Mouse (Mus musculus) limb, embryonic 11.5 days (tissue): Measurements from ENCODE around the gene Fxr2. TPM values are rescaled to one million over a fixed set of nuclear protein-coding genes. Genes with fewer than 3 reads are reported as not detected.

ENCODE experiments used
- ATAC-seq: fragments of 200-750 bp; cut with Nextera tagmentation; 2 replicates; pipeline ENCODE4 v1.8.0; 2017; ENCODE audit warnings: low read depth; ENCODE audit not compliant: insufficient number of reproducible peaks, low FRiP score, low TSS enrichment
- DNase-seq: peaks from one replicate; pipeline ENCODE4 v3.0.0-alpha.2; 2015; ENCODE audit warnings: low spot score
- H3K27ac ChIP-seq: fragments of 300-500 bp; sonication (generic); replicated peaks from 2 replicates; pipeline ENCODE4 v1.5.1; 2014; ENCODE audit warnings: low read depth, mild to moderate bottlenecking, low read length
- H3K27me3 ChIP-seq: fragments of 300-500 bp; sonication (generic); 2 replicates; pipeline ENCODE4 v1.6.1; 2014; ENCODE audit warnings: mild to moderate bottlenecking, low read length, mixed read lengths; ENCODE audit not compliant: control insufficient read depth, insufficient read depth
- H3K36me3 ChIP-seq: fragments of 300-500 bp; sonication (generic); 2 replicates; pipeline ENCODE4 v1.6.1; 2014; ENCODE audit warnings: mild to moderate bottlenecking, low read length, moderate library complexity, mixed read lengths; ENCODE audit not compliant: control insufficient read depth, insufficient read depth
- H3K4me1 ChIP-seq: fragments of 300-500 bp; sonication (generic); 2 replicates; pipeline ENCODE4 v1.6.1; 2014; ENCODE audit warnings: low read length, mixed read lengths; ENCODE audit not compliant: control insufficient read depth, insufficient read depth
- H3K4me2 ChIP-seq: fragments of 300-500 bp; sonication (generic); 2 replicates; pipeline ENCODE4 v1.6.1; 2014; ENCODE audit warnings: low read depth, mild to moderate bottlenecking, moderate library complexity; ENCODE audit not compliant: severe bottlenecking
- H3K4me3 ChIP-seq: fragments of 300-500 bp; sonication (generic); 2 replicates; pipeline ENCODE4 v1.5.1; 2014; ENCODE audit warnings: low read depth, low read length
- H3K9ac ChIP-seq: fragments of 300-500 bp; sonication (generic); 2 replicates; pipeline ENCODE4 v1.6.1; 2014; ENCODE audit warnings: mild to moderate bottlenecking, low read length
- H3K9me3 ChIP-seq: fragments of 300-500 bp; sonication (generic); 2 replicates; pipeline ENCODE4 v1.6.1; 2016; ENCODE audit warnings: low read length; ENCODE audit not compliant: control insufficient read depth
- WGBS: fragments of 180-500 bp; shearing (Covaris S2); extraction: QIAGEN DNeasy Blood & Tissue Kit; methylation state at CpG from one replicate; pipeline ENCODE4 v1.1.7; 2014; 5-methylcytosine and 5-hydroxymethylcytosine counted together
- polyA plus RNA-seq: library from polyadenylated mRNA; unstranded; fragments of >200 nt; fragmentation: Nextera tagmentation; extraction: Ambion mirVana; gene quantifications from 2 replicates; pipeline ENCODE4 v1.2.1, GENCODE M21; 2014

Fxr2 gene
- 35.8 and 37.5 TPM in 2 replicates for polyA plus RNA-seq

GRCm38 (mm10) chr11:69632284-69633089, at the start of gene Fxr2:
Gene Fxr2 (plus strand): TSS chr11:69632990.
- WGBS = under 1% methylated on average over 40 of the region's 56 CpGs
- H3K4me3 ChIP-seq = peak within 1 kb of the TSS; percentile 94
- peak; percentile 98 for ATAC-seq
- no peaks in the 10 kb centered on the region for H3K27me3 ChIP-seq
- H3K36me3 ChIP-seq = no peaks in the 10 kb centered on the region; the same call in 1 of the 2 replicates
- DNase-seq = peak; percentile 100
- H3K27ac ChIP-seq = peak within 1 kb of the TSS; percentile 92
- H3K4me1 ChIP-seq = 0 out of 2 replicates have a peak, but pooled peaks cover 2% of the 10 kb centered on the region
- H3K4me2 ChIP-seq = peak within 1 kb of the TSS; percentile 67
- H3K9ac ChIP-seq = peak within 1 kb of the TSS; percentile 86
- H3K9me3 ChIP-seq = no peaks in the 10 kb centered on the region

GRCm38 (mm10) chr11:69584008-69584407, 48.8 kb upstream of the Fxr2 start:
- ATAC-seq (no peak), DNase-seq (no peak)
- no peak overlapping the region for H3K27ac ChIP-seq
- H3K9me3 ChIP-seq = no peaks in the 10 kb centered on the region
- 86% methylated on average over 7 of the region's 7 CpGs for WGBS
- H3K9ac ChIP-seq = no peak overlapping the region
- no peaks in the 10 kb centered on the region for H3K27me3 ChIP-seq
- no peak overlapping the region for H3K4me2 ChIP-seq
- peaks cover 10% of the 10 kb centered on the region for H3K36me3 ChIP-seq
- no peak overlapping the region for H3K4me3 ChIP-seq
- 0 out of 2 replicates have a peak, but pooled peaks cover 4% of the 10 kb centered on the region for H3K4me1 ChIP-seq

- Histone ChIP-seq H3K9ac (no peak overlapping the region), H3K27ac (no peak overlapping the region), H3K4me1 (0 out of 2 replicates have a peak, but pooled peaks cover 4% of the 10 kb centered on the region), H3K36me3 (peaks cover 18% of the 10 kb centered on the region), H3K9me3 (no peaks in the 10 kb centered on the region), H3K4me3 (no peak overlapping the region), H3K27me3 (no peaks in the 10 kb centered on the region), H3K4me2 (no peak overlapping the region)
- WGBS = 95% methylated on average over 13 of the region's 13 CpGs
- DNase-seq (no peak), ATAC-seq (no peak)
Measured at GRCm38 (mm10) chr11:69584937-69585336, 47.9 kb upstream of the Fxr2 start.

GRCm38 (mm10) chr11:69585718-69586325, 47.0 kb upstream of the Fxr2 start:
- Histone ChIP-seq H3K4me2 (no peak overlapping the region), H3K9me3 (no peaks in the 10 kb centered on the region), H3K27me3 (no peaks in the 10 kb centered on the region), H3K9ac (no peak overlapping the region), H3K4me1 (0 out of 2 replicates have a peak, but pooled peaks cover 4% of the 10 kb centered on the region), H3K27ac (no peak overlapping the region), H3K4me3 (no peak overlapping the region), H3K36me3 (peaks cover 23% of the 10 kb centered on the region)
- no peak for DNase-seq
- ATAC-seq = no peak
- WGBS = 87% methylated on average over 7 of the region's 7 CpGs

- peaks cover 39% of the 10 kb centered on the region for H3K36me3 ChIP-seq
- ATAC-seq = no peak
- H3K9ac ChIP-seq = no peak overlapping the region
- no peaks in the 10 kb centered on the region for H3K27me3 ChIP-seq
- DNase-seq = no peak
- WGBS = 92% methylated on average over 22 of the region's 22 CpGs
- no peak overlapping the region for H3K27ac ChIP-seq
- H3K4me1 ChIP-seq = no peaks in the 10 kb centered on the region
- no peak overlapping the region for H3K4me2 ChIP-seq
- H3K4me3 ChIP-seq = no peak overlapping the region
- H3K9me3 ChIP-seq = no peaks in the 10 kb centered on the region
Measured at GRCm38 (mm10) chr11:69589207-69589834, 43.5 kb upstream of the Fxr2 start.

- Histone ChIP-seq H3K9ac (no peak overlapping the region), H3K4me3 (no peak overlapping the region), H3K36me3 (peaks cover 39% of the 10 kb centered on the region), H3K4me1 (no peaks in the 10 kb centered on the region), H3K4me2 (no peak overlapping the region), H3K9me3 (no peaks in the 10 kb centered on the region), H3K27me3 (no peaks in the 10 kb centered on the region), H3K27ac (no peak overlapping the region)
- 94% methylated on average over 8 of the region's 8 CpGs for WGBS
- DNase-seq (no peak), ATAC-seq (no peak)
Measured at GRCm38 (mm10) chr11:69590622-69591021, 42.2 kb upstream of the Fxr2 start.

- H3K27ac ChIP-seq = no peak overlapping the region
- WGBS = 84% methylated on average over 3 of the region's 3 CpGs
- ATAC-seq (no peak), DNase-seq (no peak)
- H3K9ac ChIP-seq = no peak overlapping the region
- no peaks in the 10 kb centered on the region for H3K27me3 ChIP-seq
- H3K4me3 ChIP-seq = no peak overlapping the region
- peaks cover 39% of the 10 kb centered on the region for H3K36me3 ChIP-seq
- H3K4me2 ChIP-seq = no peak overlapping the region
- no peaks in the 10 kb centered on the region for H3K9me3 ChIP-seq
- no peaks in the 10 kb centered on the region for H3K4me1 ChIP-seq
Measured at GRCm38 (mm10) chr11:69591424-69591823, 41.4 kb upstream of the Fxr2 start.

GRCm38 (mm10) chr11:69591899-69592637, 40.7 kb upstream of the Fxr2 start:
- Histone ChIP-seq H3K36me3 (peaks cover 39% of the 10 kb centered on the region), H3K4me2 (no peak overlapping the region), H3K4me3 (no peak overlapping the region), H3K9ac (no peak overlapping the region), H3K4me1 (no peaks in the 10 kb centered on the region), H3K27me3 (no peaks in the 10 kb centered on the region), H3K9me3 (no peaks in the 10 kb centered on the region), H3K27ac (no peak overlapping the region)
- WGBS = 87% methylated on average over 7 of the region's 7 CpGs
- no peak for DNase-seq
- no peak for ATAC-seq
